Mouse (Mus musculus): ENCODE data around the gene Clec3b. TPM values are rescaled to one million over a fixed set of nuclear protein-coding genes. Genes with fewer than 3 reads are reported as not detected.

Clec3b gene
- polyA plus RNA-seq, 1 experiment from 2014 or later, result 3.2 TPM

- Histone ChIP-seq H3K36me3 (no peaks in the 10 kb centered on the region), H3K9me3 (no peaks in the 10 kb centered on the region), H3K4me2 (no peak overlapping the region), H3K4me1 (replicated peaks) (no peaks in the 10 kb centered on the region), H3K4me3 (no peak overlapping the region), H3K9ac (no peak overlapping the region), H3K27ac (replicated peaks) (no peak overlapping the region), H3K27me3 (no peaks in the 10 kb centered on the region)
- WGBS, result 99% methylated on average over 5 of the region's 5 CpGs
- no peak for ATAC-seq (ENCODE audit: low FRiP score, low read depth)
Measured at GRCm38 (mm10) chr9:123187589-123187988, 36.8 kb downstream of the Clec3b start.

GRCm38 (mm10) chr9:123188271-123188670 lies 37.5 kb downstream of the Clec3b start:
- WGBS, result 90% methylated on average over 2 of the region's 2 CpGs
- no peaks in the 10 kb centered on the region for H3K4me1 ChIP-seq (replicated peaks)
- H3K4me2 ChIP-seq, result no peak overlapping the region
- no peaks in the 10 kb centered on the region for H3K27me3 ChIP-seq
- no peaks in the 10 kb centered on the region for H3K9me3 ChIP-seq
- no peak overlapping the region for H3K27ac ChIP-seq (replicated peaks)
- H3K9ac ChIP-seq, result no peak overlapping the region
- H3K36me3 ChIP-seq, result no peaks in the 10 kb centered on the region
- H3K4me3 ChIP-seq, result no peak overlapping the region
- ATAC-seq (ENCODE audit: low FRiP score, low read depth), result no peak

- Histone ChIP-seq H3K4me1 (replicated peaks) (no peaks in the 10 kb centered on the region), H3K36me3 (no peaks in the 10 kb centered on the region), H3K27me3 (no peaks in the 10 kb centered on the region), H3K4me2 (no peak overlapping the region), H3K9me3 (no peaks in the 10 kb centered on the region), H3K27ac (replicated peaks) (no peak overlapping the region), H3K4me3 (no peak overlapping the region), H3K9ac (no peak overlapping the region)
- 65% methylated on average over 3 of the region's 3 CpGs for WGBS
- no peak for ATAC-seq (ENCODE audit: low FRiP score, low read depth)
Measured at GRCm38 (mm10) chr9:123200116-123200515, 49.4 kb downstream of the Clec3b start.

- Histone ChIP-seq H3K9me3 (no peaks in the 10 kb centered on the region), H3K27ac (replicated peaks) (no peak overlapping the region), H3K36me3 (no peaks in the 10 kb centered on the region), H3K9ac (no peak overlapping the region), H3K4me3 (no peak overlapping the region), H3K4me1 (replicated peaks) (no peaks in the 10 kb centered on the region), H3K27me3 (no peaks in the 10 kb centered on the region), H3K4me2 (no peak overlapping the region)
- ATAC-seq (ENCODE audit: low FRiP score, low read depth), result no peak
- 70% methylated on average over 2 of the region's 2 CpGs for WGBS
Measured at GRCm38 (mm10) chr9:123206526-123206925, 55.8 kb downstream of the Clec3b start.

GRCm38 (mm10) chr9:123206948-123207347 lies 56.2 kb downstream of the Clec3b start:
- no peak for ATAC-seq (ENCODE audit: low FRiP score, low read depth)
- Histone ChIP-seq H3K9me3 (no peaks in the 10 kb centered on the region), H3K27me3 (no peaks in the 10 kb centered on the region), H3K4me3 (no peak overlapping the region), H3K27ac (replicated peaks) (no peak overlapping the region), H3K4me1 (replicated peaks) (no peaks in the 10 kb centered on the region), H3K4me2 (no peak overlapping the region), H3K9ac (no peak overlapping the region), H3K36me3 (no peaks in the 10 kb centered on the region)
- 94% methylated on average over 2 of the region's 2 CpGs for WGBS

Other genes starting within 250 kb of the Clec3b start
- 18.3 and 19.5 TPM in 2 replicates for gene Zfp105, start 227.9 kb upstream of the Clec3b start, polyA plus RNA-seq (2015; fragmentation: Nextera tagmentation; extraction: Ambion mirVana)
- gene 1110059G10Rik, start 199.9 kb upstream of the Clec3b start, polyA plus RNA-seq (2015; fragmentation: Nextera tagmentation; extraction: Ambion mirVana), result 24.0 and 32.8 TPM in 2 replicates
- gene Kif15, start 199.9 kb upstream of the Clec3b start, polyA plus RNA-seq (2015; fragmentation: Nextera tagmentation; extraction: Ambion mirVana), result 13.4 and 17.4 TPM in 2 replicates
- 27.2 and 28.2 TPM in 2 replicates for gene Tmem42, start 129.6 kb upstream of the Clec3b start, polyA plus RNA-seq (2015; fragmentation: Nextera tagmentation; extraction: Ambion mirVana)
- gene Tgm4, start 116.2 kb upstream of the Clec3b start, polyA plus RNA-seq (2015; fragmentation: Nextera tagmentation; extraction: Ambion mirVana), result 0.53 and 1.1 TPM in 2 replicates
- gene Zdhhc3, start 37.7 kb upstream of the Clec3b start, polyA plus RNA-seq (2015; fragmentation: Nextera tagmentation; extraction: Ambion mirVana), result 87.1 and 93.5 TPM in 2 replicates
- 78.1 and 79.3 TPM in 2 replicates for gene Exosc7, start 37.7 kb upstream of the Clec3b start, polyA plus RNA-seq (2015; fragmentation: Nextera tagmentation; extraction: Ambion mirVana)
- gene Cdcp1, start 65.1 kb downstream of the Clec3b start, polyA plus RNA-seq (2015; fragmentation: Nextera tagmentation; extraction: Ambion mirVana), result 0.13 and 0.21 TPM in 2 replicates
- 45.3 and 53.2 TPM in 2 replicates for gene Tmem158, start 109.8 kb downstream of the Clec3b start, polyA plus RNA-seq (2015; fragmentation: Nextera tagmentation; extraction: Ambion mirVana)
- 718 and 834 TPM in 2 replicates for gene Lars2, start 216.0 kb downstream of the Clec3b start, polyA plus RNA-seq (2015; fragmentation: Nextera tagmentation; extraction: Ambion mirVana)

Data from hindbrain, embryonic 15.5 days (tissue).